Mouse (Mus musculus) cerebellum, adult 8-10 months (tissue): ENCODE results near the gene Banf1.
"Not testable (repeated sequence)": the region's sequence is repeated elsewhere in the genome, so short reads cannot be mapped to it uniquely, and the experiment has no call there.

Source experiments
- DNase-seq: peaks from one replicate; pipeline ENCODE4 v3.0.0; 2022

Gene Banf1

GRCm38 (mm10) chr19:5372724-5373123 lies 5.8 kb upstream of the Banf1 start:
- no peak for DNase-seq

GRCm38 (mm10) chr19:5370932-5371331 lies 4.0 kb upstream of the Banf1 start:
- DNase-seq, result no peak

GRCm38 (mm10) chr19:5367455-5367854 lies 487 bp upstream of the Banf1 start:
- no peak for DNase-seq

- DNase-seq, result peak; percentile 97
Observed at GRCm38 (mm10) chr19:5366175-5367052, 554 bp downstream of the Banf1 start, which contains the start of gene Eif1ad. TSS of gene Eif1ad (plus strand) at chr19:5366741.

GRCm38 (mm10) chr19:5365751-5366150 lies 1.2 kb downstream of the Banf1 start:
- no peak for DNase-seq

- DNase-seq, result no peak
Observed at GRCm38 (mm10) chr19:5364124-5364523, 2.8 kb downstream of the Banf1 start.

GRCm38 (mm10) chr19:5362186-5362585 lies 4.8 kb downstream of the Banf1 start:
- no peak for DNase-seq

GRCm38 (mm10) chr19:5356080-5356479 lies 10.9 kb downstream of the Banf1 start:
- no peak for DNase-seq

- no peak for DNase-seq
Observed at GRCm38 (mm10) chr19:5353609-5354008, 13.4 kb downstream of the Banf1 start.

- DNase-seq, result not testable (repeated sequence)
Observed at GRCm38 (mm10) chr19:5349502-5349873, 17.5 kb downstream of the Banf1 start, which contains the start of gene Cst6. TSS of gene Cst6 (minus strand) at chr19:5349574.

GRCm38 (mm10) chr19:5348526-5349501 lies 18.2 kb downstream of the Banf1 start:
- peak; percentile 62 for DNase-seq

- DNase-seq, result no peak
Observed at GRCm38 (mm10) chr19:5348064-5348463, 18.9 kb downstream of the Banf1 start.

- no peak for DNase-seq
Observed at GRCm38 (mm10) chr19:5345297-5346131, 21.5 kb downstream of the Banf1 start.

- DNase-seq, result no peak
Observed at GRCm38 (mm10) chr19:5341360-5341759, 25.6 kb downstream of the Banf1 start.

GRCm38 (mm10) chr19:5337975-5338374 lies 29.0 kb downstream of the Banf1 start:
- DNase-seq, result peak; percentile 77

GRCm38 (mm10) chr19:5335441-5335840 lies 31.5 kb downstream of the Banf1 start, which contains the start of gene Catsper1:
TSS of gene Catsper1 (plus strand) at chr19:5335741.
- DNase-seq, result no peak

GRCm38 (mm10) chr19:5334741-5335140 lies 32.2 kb downstream of the Banf1 start:
- DNase-seq, result no peak

GRCm38 (mm10) chr19:5327970-5328369 lies 39.0 kb downstream of the Banf1 start:
- DNase-seq, result no peak

- no peak for DNase-seq
Observed at GRCm38 (mm10) chr19:5323801-5324200, 43.2 kb downstream of the Banf1 start.
